Mouse (Mus musculus) heart, embryonic 16.5 days (tissue): ENCODE results near the gene Gpc5. TPM values are rescaled to one million over a fixed set of nuclear protein-coding genes. Genes with fewer than 3 reads are reported as not detected.

ENCODE experiments used
- ATAC-seq: fragments of 200-750 bp; cut with Nextera tagmentation; replicated peaks from 2 replicates; pipeline ENCODE4 v1.8.0; 2017; ENCODE audit warnings: moderate number of reproducible peaks; ENCODE audit not compliant: insufficient read depth, low FRiP score; ENCODE audit errors: extremely low read depth
- H3K27ac ChIP-seq: fragments of 300-500 bp; sonication (generic); 2 replicates; pipeline ENCODE4 v1.5.1; 2014; ENCODE audit warnings: mild to moderate bottlenecking, low read length, control low read depth, moderate library complexity
- H3K27me3 ChIP-seq: fragments of 300-500 bp; sonication (generic); 2 replicates; pipeline ENCODE4 v1.6.1; 2014; ENCODE audit warnings: low read length, mixed read lengths; ENCODE audit not compliant: control insufficient read depth, insufficient read depth
- H3K36me3 ChIP-seq: fragments of 300-500 bp; sonication (generic); 2 replicates; pipeline ENCODE4 v1.6.1; 2014; ENCODE audit not compliant: control insufficient read depth, insufficient read depth
- H3K4me1 ChIP-seq: fragments of 300-500 bp; sonication (generic); 2 replicates; pipeline ENCODE4 v1.6.1; 2014; ENCODE audit warnings: low read length, mixed read lengths; ENCODE audit not compliant: control insufficient read depth, insufficient read depth
- H3K4me2 ChIP-seq: fragments of 300-500 bp; sonication (generic); 2 replicates; pipeline ENCODE4 v1.6.1; 2014; ENCODE audit warnings: low read depth, mild to moderate bottlenecking, control low read depth, low read length
- H3K4me3 ChIP-seq: fragments of 300-500 bp; sonication (generic); 2 replicates; pipeline ENCODE4 v1.5.1; 2014; ENCODE audit warnings: mild to moderate bottlenecking, control low read depth, low read length
- H3K9ac ChIP-seq: fragments of 300-500 bp; sonication (generic); 2 replicates; pipeline ENCODE4 v1.6.1; 2014; ENCODE audit warnings: low read length, control low read depth
- H3K9me3 ChIP-seq: fragments of 300-500 bp; sonication (generic); replicated peaks from 2 replicates; pipeline ENCODE4 v1.6.1; 2016; ENCODE audit warnings: low read length; ENCODE audit not compliant: control insufficient read depth
- WGBS: fragments of 180-500 bp; shearing (Covaris S2); extraction: QIAGEN DNeasy Blood & Tissue Kit; methylation state at CpG from one replicate; pipeline ENCODE4 v1.1.7; 2014; 5-methylcytosine and 5-hydroxymethylcytosine counted together
- polyA plus RNA-seq: library from polyadenylated mRNA; unstranded; fragments of >200 nt; fragmentation: Nextera tagmentation; extraction: Ambion mirVana; gene quantifications from 2 replicates; pipeline ENCODE4 v1.2.1, GENCODE M21; 2015

Gene Gpc5
- polyA plus RNA-seq, 1 experiment from 2014 or later, result 0.43 TPM

DNA sequence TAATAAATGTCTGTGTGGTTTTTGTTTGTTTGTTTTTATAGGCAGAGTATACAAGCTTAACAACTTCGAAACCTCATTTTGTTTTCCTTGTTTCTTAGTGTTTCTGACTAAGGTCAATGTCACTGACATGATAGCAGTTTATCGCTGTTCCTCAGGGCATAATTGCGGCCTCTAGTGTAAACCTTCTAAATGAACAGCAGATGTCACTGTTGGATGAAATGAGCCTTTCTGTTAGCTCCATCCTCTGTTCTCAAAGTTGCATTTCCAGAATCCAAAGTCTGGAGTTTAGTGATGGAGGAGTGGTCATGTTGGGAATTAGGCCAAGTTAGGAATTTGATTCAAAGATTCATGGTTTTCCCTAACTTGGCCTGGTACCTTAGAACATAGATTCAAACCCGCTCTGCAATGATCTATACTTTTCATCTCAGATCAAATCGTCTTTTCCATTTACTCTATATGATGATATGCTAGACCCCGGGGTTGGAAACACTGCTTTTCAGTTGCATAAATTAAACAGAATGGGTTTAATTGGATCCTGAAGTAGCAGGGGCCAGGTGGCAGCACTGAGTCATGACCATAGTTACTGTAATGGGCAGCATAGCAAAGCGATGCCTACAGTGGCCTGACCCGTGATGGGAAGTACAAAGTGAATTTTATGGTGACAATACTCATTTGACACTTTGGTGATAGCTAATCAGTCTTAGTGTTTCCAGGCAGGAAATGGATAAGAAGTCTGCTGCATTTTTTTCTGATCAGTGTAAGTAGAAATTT lies 508.4 kb downstream of the Gpc5 start:
- Histone ChIP-seq H3K9ac (no peak overlapping the region), H3K4me3 (no peak overlapping the region), H3K4me1 (no peaks in the 10 kb centered on the region), H3K4me2 (no peak overlapping the region), H3K36me3 (no peaks in the 10 kb centered on the region), H3K27ac (no peak overlapping the region), H3K27me3 (no peaks in the 10 kb centered on the region), H3K9me3 (no peaks in the 10 kb centered on the region)
- ATAC-seq, result no peak
- 57% methylated on average over 8 of the region's 8 CpGs for WGBS

DNA sequence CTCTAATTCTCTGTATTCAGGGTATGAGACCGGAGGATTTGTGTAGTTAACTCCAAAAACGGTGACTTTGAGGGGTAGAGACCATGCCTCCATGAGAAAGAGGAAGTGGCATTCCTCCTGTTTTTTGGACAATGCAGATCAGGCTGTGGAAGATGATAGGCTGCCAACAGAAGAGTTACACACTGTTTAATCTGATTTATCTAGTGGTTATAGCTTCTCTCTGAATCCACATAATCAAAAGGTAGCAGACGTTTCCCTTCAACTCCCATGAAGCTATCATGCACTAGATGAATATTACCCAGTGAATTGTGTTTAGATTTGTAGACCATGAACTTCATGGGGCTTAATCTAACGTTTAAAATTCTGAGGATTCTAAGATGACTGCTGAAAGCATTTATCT lies 522.1 kb downstream of the Gpc5 start:
- 66% methylated on average over 4 of the region's 4 CpGs for WGBS
- Histone ChIP-seq H3K27ac (no peak overlapping the region), H3K36me3 (no peaks in the 10 kb centered on the region), H3K4me1 (no peaks in the 10 kb centered on the region), H3K27me3 (no peaks in the 10 kb centered on the region), H3K4me2 (no peak overlapping the region), H3K9me3 (no peaks in the 10 kb centered on the region), H3K4me3 (no peak overlapping the region), H3K9ac (no peak overlapping the region)
- ATAC-seq, result no peak

DNA sequence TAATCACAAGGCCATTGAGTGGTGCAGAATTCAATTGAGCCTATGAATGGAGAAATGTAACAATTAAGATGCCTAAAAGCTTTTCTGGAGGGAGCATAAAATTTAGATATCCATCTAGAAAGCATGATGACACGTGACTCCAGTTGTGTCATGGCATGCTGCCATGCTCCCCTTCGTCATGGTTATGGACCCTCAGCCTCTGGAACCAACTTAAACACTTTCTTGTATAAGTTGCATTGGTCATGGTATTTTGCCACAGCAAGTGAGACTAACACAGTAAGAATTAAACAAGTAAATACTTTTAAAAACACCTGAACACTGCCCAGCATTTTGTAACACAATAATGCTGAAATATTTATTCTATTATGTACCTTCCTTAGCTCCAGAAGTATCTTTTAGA lies 524.3 kb downstream of the Gpc5 start:
- 50% methylated on average over 2 of the region's 2 CpGs for WGBS
- no peak for ATAC-seq
- Histone ChIP-seq H3K36me3 (no peaks in the 10 kb centered on the region), H3K9ac (no peak overlapping the region), H3K9me3 (no peaks in the 10 kb centered on the region), H3K4me1 (no peaks in the 10 kb centered on the region), H3K4me3 (no peak overlapping the region), H3K27me3 (no peaks in the 10 kb centered on the region), H3K27ac (no peak overlapping the region), H3K4me2 (no peak overlapping the region)

DNA sequence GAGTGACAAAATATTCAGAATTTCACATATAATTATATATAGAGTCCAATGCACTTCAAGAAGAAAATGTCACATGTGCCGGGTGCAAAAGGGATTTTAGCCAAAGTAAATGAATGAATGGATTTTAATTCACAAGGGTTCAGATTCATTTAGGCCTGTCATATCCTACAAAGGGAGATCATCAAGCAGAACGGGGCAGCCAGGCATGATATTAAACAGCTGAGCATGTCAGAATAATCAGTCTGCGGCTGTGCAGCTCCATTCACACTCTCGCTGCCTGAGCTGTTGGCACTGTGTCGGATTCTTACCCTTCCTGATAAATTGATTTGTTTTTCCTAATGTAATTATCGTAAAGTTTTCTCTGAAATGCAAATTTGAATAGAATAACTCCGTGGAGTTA lies 524.8 kb downstream of the Gpc5 start:
- WGBS, result 45% methylated on average over 7 of the region's 7 CpGs
- H3K27me3 ChIP-seq, result no peaks in the 10 kb centered on the region
- no peak overlapping the region for H3K4me3 ChIP-seq
- no peak overlapping the region for H3K4me2 ChIP-seq
- no peak overlapping the region for H3K27ac ChIP-seq
- no peaks in the 10 kb centered on the region for H3K4me1 ChIP-seq
- ATAC-seq, result no peak
- no peaks in the 10 kb centered on the region for H3K9me3 ChIP-seq
- H3K9ac ChIP-seq, result no peak overlapping the region
- no peaks in the 10 kb centered on the region for H3K36me3 ChIP-seq

DNA sequence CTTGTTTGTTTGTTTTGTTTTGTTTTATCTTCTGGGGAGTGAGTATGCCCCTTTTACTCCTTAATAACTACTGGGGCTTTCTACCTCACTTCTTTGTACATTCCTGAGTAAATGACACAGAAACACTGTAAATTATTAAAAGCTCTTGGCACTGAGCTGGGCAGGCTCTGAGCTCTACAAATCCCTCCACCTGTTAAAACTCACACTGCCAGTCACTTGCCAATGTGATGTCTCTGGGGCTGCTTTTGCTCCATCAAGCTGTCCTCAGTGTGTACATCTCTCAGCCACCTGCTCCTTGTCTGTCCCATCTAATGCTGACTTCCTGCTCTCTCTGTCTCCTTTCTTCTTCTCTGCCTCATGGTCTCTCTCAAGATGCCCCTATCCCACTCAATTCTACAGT lies 528.5 kb downstream of the Gpc5 start:
- no peaks in the 10 kb centered on the region for H3K4me1 ChIP-seq

DNA sequence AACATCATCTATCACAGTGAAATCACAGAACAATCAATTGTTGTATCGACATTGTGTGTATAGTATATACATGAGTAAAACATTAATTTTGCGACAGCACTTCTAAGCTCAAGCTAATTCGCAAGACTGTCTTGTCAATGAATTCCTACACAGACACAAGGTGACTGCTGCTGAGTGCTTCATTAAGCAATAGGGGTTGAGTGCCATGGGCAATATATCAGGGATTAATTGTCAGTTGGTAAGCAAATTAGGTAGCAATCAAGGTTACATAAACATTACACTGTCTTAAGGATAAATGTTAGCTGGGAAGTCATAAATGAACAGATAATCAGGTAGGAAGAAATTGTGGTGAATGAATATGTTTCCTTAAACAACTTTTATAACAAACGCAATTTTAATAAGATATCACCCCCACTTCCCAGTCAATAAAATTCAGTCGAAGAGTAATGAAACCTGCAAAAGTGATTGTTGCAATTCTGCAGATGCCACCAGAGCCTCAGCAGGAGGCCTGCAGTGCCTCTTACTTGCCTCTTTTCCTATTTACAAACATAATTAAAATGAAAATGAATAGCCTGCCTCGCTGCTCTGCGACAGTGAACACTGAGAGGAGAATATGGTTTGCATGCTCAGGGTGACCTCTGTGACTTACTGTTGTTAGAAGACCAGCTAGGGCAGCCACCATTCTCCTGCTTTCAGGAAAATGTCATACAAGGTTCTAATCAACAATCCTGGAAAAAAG lies 539.3 kb downstream of the Gpc5 start:
- no peak overlapping the region for H3K9ac ChIP-seq
- 84% methylated on average over 7 of the region's 7 CpGs for WGBS
- H3K27me3 ChIP-seq, result no peaks in the 10 kb centered on the region
- H3K9me3 ChIP-seq, result no peaks in the 10 kb centered on the region
- H3K36me3 ChIP-seq, result no peaks in the 10 kb centered on the region
- no peak overlapping the region for H3K4me3 ChIP-seq
- H3K27ac ChIP-seq, result no peak overlapping the region
- H3K4me1 ChIP-seq, result no peaks in the 10 kb centered on the region
- ATAC-seq, result no peak
- H3K4me2 ChIP-seq, result no peak overlapping the region

More for the DNA sequence above, 528.5 kb downstream of the Gpc5 start:
- H3K4me2 ChIP-seq, result no peak overlapping the region
- ATAC-seq, result no peak
- H3K9ac ChIP-seq, result no peak overlapping the region
- H3K27ac ChIP-seq, result no peak overlapping the region
- H3K36me3 ChIP-seq, result no peaks in the 10 kb centered on the region
- no peaks in the 10 kb centered on the region for H3K27me3 ChIP-seq
- H3K4me3 ChIP-seq, result no peak overlapping the region
- no peaks in the 10 kb centered on the region for H3K9me3 ChIP-seq

DNA sequence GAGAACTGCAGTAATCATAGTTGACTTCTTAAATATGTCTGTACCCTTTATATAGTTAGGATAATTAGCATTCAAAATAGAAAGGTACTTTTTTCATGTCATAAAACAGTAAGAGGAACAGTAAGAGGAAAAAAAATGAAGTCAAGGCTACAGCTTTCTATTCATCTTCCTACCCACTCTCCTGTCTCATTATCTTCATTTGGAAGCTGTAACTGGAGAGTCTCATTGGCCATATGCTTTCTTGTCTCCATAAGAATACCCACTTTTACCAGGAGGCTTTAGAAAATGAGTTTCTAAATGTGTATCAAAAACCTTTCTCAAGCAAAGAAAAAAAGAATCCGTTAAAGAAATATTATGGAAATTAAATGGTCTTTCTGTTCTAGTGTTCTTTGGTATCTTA lies 541.3 kb downstream of the Gpc5 start:
- no peak overlapping the region for H3K4me2 ChIP-seq
- H3K27me3 ChIP-seq, result no peaks in the 10 kb centered on the region
- no peak overlapping the region for H3K4me3 ChIP-seq
- H3K9me3 ChIP-seq, result no peaks in the 10 kb centered on the region
- H3K9ac ChIP-seq, result no peak overlapping the region
- no peak for ATAC-seq
- H3K4me1 ChIP-seq, result no peaks in the 10 kb centered on the region
- H3K36me3 ChIP-seq, result no peaks in the 10 kb centered on the region
- WGBS, result 85% methylated on average over 1 of the region's 1 CpGs
- H3K27ac ChIP-seq, result no peak overlapping the region

DNA sequence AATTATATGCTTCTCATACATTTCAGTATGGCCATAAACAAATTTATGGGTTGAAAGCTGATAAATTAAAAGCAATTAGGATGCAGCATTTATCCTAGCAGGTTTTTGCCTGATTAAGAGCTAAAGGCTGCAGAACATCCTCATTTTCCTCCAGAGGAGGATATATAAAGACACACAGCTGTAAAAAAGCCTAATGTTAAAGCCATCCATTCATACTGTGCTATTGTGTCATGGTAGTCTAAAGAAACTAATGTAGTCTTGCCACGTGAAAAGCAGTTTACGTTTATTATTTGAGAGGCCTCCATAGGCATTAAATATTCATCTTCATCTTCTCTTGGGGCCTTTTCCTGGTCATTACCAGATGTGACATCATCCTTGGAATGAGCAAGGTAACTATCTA lies 587.9 kb downstream of the Gpc5 start:
- Histone ChIP-seq H3K4me1 (no peaks in the 10 kb centered on the region), H3K4me3 (no peak overlapping the region), H3K4me2 (no peak overlapping the region), H3K9me3 (no peaks in the 10 kb centered on the region), H3K36me3 (no peaks in the 10 kb centered on the region), H3K27me3 (no peaks in the 10 kb centered on the region), H3K27ac (no peak overlapping the region), H3K9ac (no peak overlapping the region)
- no peak for ATAC-seq
- 70% methylated on average over 2 of the region's 2 CpGs for WGBS

DNA sequence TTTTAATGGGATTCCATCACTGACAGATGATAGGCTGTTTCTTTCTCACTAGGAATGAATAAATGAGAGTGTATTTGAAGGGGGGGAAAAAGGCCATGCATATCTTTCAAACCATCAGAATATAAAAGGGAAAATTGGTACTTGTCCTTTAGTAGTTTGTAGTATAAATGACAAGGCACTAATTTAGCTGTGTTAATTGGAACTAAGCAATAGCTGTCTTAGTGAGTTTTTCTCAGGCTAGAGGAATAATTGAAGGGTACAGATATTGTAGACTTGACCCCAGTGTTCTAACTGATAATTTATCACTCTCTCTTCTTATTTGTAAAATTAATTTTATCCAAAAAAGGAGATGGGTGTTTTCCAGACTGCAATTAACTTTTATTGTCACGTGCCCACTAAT lies 654.0 kb downstream of the Gpc5 start:
- no peaks in the 10 kb centered on the region for H3K27me3 ChIP-seq
- no peaks in the 10 kb centered on the region for H3K4me1 ChIP-seq
- no peak overlapping the region for H3K9ac ChIP-seq
- H3K27ac ChIP-seq, result no peak overlapping the region
- 82% methylated on average over 1 of the region's 1 CpGs for WGBS
- H3K4me2 ChIP-seq, result no peak overlapping the region
- H3K9me3 ChIP-seq, result no peaks in the 10 kb centered on the region
- no peak overlapping the region for H3K4me3 ChIP-seq
- H3K36me3 ChIP-seq, result no peaks in the 10 kb centered on the region
- no peak for ATAC-seq
